Mouse (Mus musculus) MEL (cell line): ENCODE results near the gene Pln. TPM values are rescaled to one million over a fixed set of nuclear protein-coding genes. Genes with fewer than 3 reads are reported as not detected.

Experiments
- DNase-seq: peaks from one replicate; pipeline ENCODE4 v3.0.0; 2011; ENCODE audit warnings: low read depth, low spot score
- H3K27ac ChIP-seq: 2 replicates; pipeline ENCODE4 v1.5.1; 2012; ENCODE audit warnings: low read depth, mild to moderate bottlenecking, control low read depth, low read length, moderate library complexity; ENCODE audit not compliant: control insufficient read depth
- H3K27me3 ChIP-seq, 2 experiments: fragments of 150-350 bp in 1 of 2; sonication (generic) in 1 of 2; 2 replicates each; pipeline ENCODE4 v1.6.1; 2012; ENCODE audit warnings: low read length in 2 of 2, mild to moderate bottlenecking in 2 of 2, improper control_type of control experiment in 1 of 2, moderate library complexity in 1 of 2; ENCODE audit not compliant: insufficient read depth in 2 of 2, control insufficient read depth in 1 of 2
- H3K36me3 ChIP-seq, 2 experiments: 2 replicates each; pipeline ENCODE4 v1.6.1; 2012 to 2014; ENCODE audit warnings: low read length in 2 of 2, improper control_type of control experiment in 1 of 2, inconsistent platforms in 1 of 2, mild to moderate bottlenecking in 1 of 2; ENCODE audit not compliant: insufficient read depth in 2 of 2, control insufficient read depth in 1 of 2
- H3K4me1 ChIP-seq, 2 experiments: fragments of 150-350 bp in 1 of 2; sonication (generic) in 1 of 2; 2 replicates each; pipeline ENCODE4 v1.6.1; 2012; ENCODE audit warnings: low read length in 2 of 2, improper control_type of control experiment in 1 of 2, mild to moderate bottlenecking in 1 of 2; ENCODE audit not compliant: insufficient read depth in 2 of 2, control insufficient read depth in 1 of 2
- H3K4me3 ChIP-seq, 2 experiments: fragments of 150-350 bp in 1 of 2; sonication (generic) in 1 of 2; 2 replicates each; pipeline ENCODE4 v1.5.1; 2012; ENCODE audit warnings: low read depth in 2 of 2, low read length in 2 of 2, mild to moderate bottlenecking in 2 of 2, moderate library complexity in 2 of 2, control low read depth in 1 of 2, improper control_type of control experiment in 1 of 2; ENCODE audit not compliant: control insufficient read depth in 1 of 2, insufficient read depth in 1 of 2
- H3K79me2 ChIP-seq: 2 replicates; pipeline ENCODE4 v1.6.1; 2012; ENCODE audit warnings: mild to moderate bottlenecking, low read length, moderate library complexity; ENCODE audit not compliant: control insufficient read depth, poor library complexity, insufficient read depth
- H3K9ac ChIP-seq: 2 replicates; pipeline ENCODE4 v1.6.1; 2012; ENCODE audit warnings: low read depth, mild to moderate bottlenecking, control low read depth, low read length, moderate library complexity; ENCODE audit not compliant: control insufficient read depth, poor library complexity, severe bottlenecking
- H3K9me3 ChIP-seq: fragments of 150-350 bp; sonication (generic); replicated peaks from 2 replicates; pipeline ENCODE4 v1.6.1; 2012; ENCODE audit warnings: mild to moderate bottlenecking, low read length, improper control_type of control experiment, moderate library complexity; ENCODE audit not compliant: insufficient read depth
- BHLHE40 ChIP-seq: IDR thresholded peaks from 2 replicates; pipeline ENCODE4 v1.6.1; 2012; ENCODE audit warnings: low read depth, mild to moderate bottlenecking, inconsistent platforms, low read length, improper control_type of control experiment, borderline replicate concordance
- CHD1 ChIP-seq: IDR thresholded peaks from 2 replicates; pipeline ENCODE4 v1.6.1; 2012; ENCODE audit warnings: low read depth, mild to moderate bottlenecking, inconsistent platforms, low read length, improper control_type of control experiment
- CHD2 ChIP-seq: IDR thresholded peaks from 2 replicates; pipeline ENCODE4 v1.6.1; 2011; ENCODE audit warnings: low read length, improper control_type of control experiment
- CTCF ChIP-seq, 3 experiments: IDR thresholded peaks in 2 of 3; conservative IDR thresholded peaks in 1 of 3; 2 replicates each; pipeline ENCODE4 v1.5.1; 2011 to 2012; ENCODE audit warnings: low read length in 3 of 3, low read depth in 2 of 3, mild to moderate bottlenecking in 2 of 3, improper control_type of control experiment in 1 of 3, inconsistent platforms in 1 of 3, mixed read lengths in 1 of 3, moderate library complexity in 1 of 3; ENCODE audit not compliant: control insufficient read depth in 1 of 3, insufficient read depth in 1 of 3, poor library complexity in 1 of 3, severe bottlenecking in 1 of 3
- EP300 ChIP-seq, 2 experiments: IDR thresholded peaks; 2 replicates each; pipeline ENCODE4 v1.6.1; 2011; ENCODE audit warnings: improper control_type of control experiment in 2 of 2, low read length in 2 of 2, low read depth in 1 of 2, mild to moderate bottlenecking in 1 of 2
- ETS1 ChIP-seq: IDR thresholded peaks from 2 replicates; pipeline ENCODE4 v1.6.1; 2012; ENCODE audit warnings: low read depth, mild to moderate bottlenecking, inconsistent platforms, low read length, improper control_type of control experiment, moderate library complexity
- GABPA ChIP-seq: IDR thresholded peaks from 2 replicates; pipeline ENCODE4 v1.6.1; 2012; ENCODE audit warnings: low read depth, mild to moderate bottlenecking, inconsistent platforms, low read length, improper control_type of control experiment, moderate library complexity
- GATA1 ChIP-seq: IDR thresholded peaks from 2 replicates; pipeline ENCODE4 v1.6.1; 2011; ENCODE audit warnings: low read depth, low read length, improper control_type of control experiment
- HCFC1 ChIP-seq: IDR thresholded peaks from 2 replicates; pipeline ENCODE4 v1.6.1; 2012; ENCODE audit warnings: low read depth, mild to moderate bottlenecking, inconsistent platforms, low read length, improper control_type of control experiment, moderate library complexity
- MAFK ChIP-seq: IDR thresholded peaks from 2 replicates; pipeline ENCODE4 v1.6.1; 2011; ENCODE audit warnings: low read depth, mild to moderate bottlenecking, low read length, improper control_type of control experiment, borderline replicate concordance
- MAX ChIP-seq: IDR thresholded peaks from 2 replicates; pipeline ENCODE4 v1.6.1; 2011; ENCODE audit warnings: low read length, improper control_type of control experiment
- MAZ ChIP-seq: IDR thresholded peaks from 2 replicates; pipeline ENCODE4 v1.6.1; 2012; ENCODE audit warnings: low read depth, mild to moderate bottlenecking, inconsistent platforms, low read length, improper control_type of control experiment
- MXI1 ChIP-seq: IDR thresholded peaks from 2 replicates; pipeline ENCODE4 v1.6.1; 2011; ENCODE audit warnings: mild to moderate bottlenecking, low read depth, low read length, improper control_type of control experiment
- MYB ChIP-seq: IDR thresholded peaks from 2 replicates; pipeline ENCODE4 v1.6.1; 2011; ENCODE audit warnings: mild to moderate bottlenecking, low read depth, low read length, improper control_type of control experiment
- MYC ChIP-seq: IDR thresholded peaks from 2 replicates; pipeline ENCODE4 v1.6.1; 2011; ENCODE audit warnings: low read depth, mild to moderate bottlenecking, low read length, improper control_type of control experiment, moderate library complexity
- NELFE ChIP-seq: IDR thresholded peaks from 2 replicates; pipeline ENCODE4 v1.6.1; 2011; ENCODE audit warnings: low read depth, low read length, improper control_type of control experiment
- NRF1 ChIP-seq: IDR thresholded peaks from 2 replicates; pipeline ENCODE4 v1.6.1; 2014; ENCODE audit warnings: low read depth, mild to moderate bottlenecking, inconsistent platforms, low read length, improper control_type of control experiment, moderate library complexity; ENCODE audit not compliant: poor library complexity, insufficient read depth, severe bottlenecking
- POLR2A ChIP-seq, 2 experiments: IDR thresholded peaks; 2 replicates each; pipeline ENCODE4 v1.6.1; 2011 to 2012; ENCODE audit warnings: low read length in 2 of 2, mild to moderate bottlenecking in 2 of 2, control low read depth in 1 of 2, improper control_type of control experiment in 1 of 2, low read depth in 1 of 2, moderate library complexity in 1 of 2; ENCODE audit not compliant: control insufficient read depth in 1 of 2, insufficient read depth in 1 of 2, poor library complexity in 1 of 2
- RCOR1 ChIP-seq: IDR thresholded peaks from 2 replicates; pipeline ENCODE4 v1.6.1; 2012; ENCODE audit warnings: low read depth, mild to moderate bottlenecking, inconsistent platforms, low read length, improper control_type of control experiment
- SMC3 ChIP-seq: IDR thresholded peaks from 2 replicates; pipeline ENCODE4 v1.6.1; 2011; ENCODE audit warnings: low read depth, low read length, improper control_type of control experiment
- TAL1 ChIP-seq: IDR thresholded peaks from 2 replicates; pipeline ENCODE4 v1.6.1; 2012; ENCODE audit warnings: mild to moderate bottlenecking, inconsistent platforms, low read length, moderate library complexity, mixed read lengths
- UBTF ChIP-seq: IDR thresholded peaks from 2 replicates; pipeline ENCODE4 v1.6.1; 2012; ENCODE audit warnings: low read depth, mild to moderate bottlenecking, inconsistent platforms, low read length, improper control_type of control experiment, moderate library complexity, borderline replicate concordance; ENCODE audit not compliant: insufficient read depth
- polyA plus RNA-seq, 2 experiments: library from polyadenylated mRNA; stranded (reverse) in 1 of 2; unstranded in 1 of 2; fragments of >175 nt in 1 of 2; fragments of >200 nt in 1 of 2; gene quantifications; 2 replicates each; pipeline versions ENCODE4 v1.2.1 to v1.2.4; 2012; ENCODE audit warnings: low replicate concordance in 2 of 2, low read depth in 1 of 2; ENCODE audit not compliant: insufficient read length in 2 of 2, insufficient read depth in 1 of 2, missing spikeins in 1 of 2
- total RNA-seq: library from RNA; depleted of rRNA; stranded (reverse); fragments of 300-350 nt; gene quantifications from 2 replicates; pipeline ENCODE4 v1.2.3, GENCODE M21; 2012

Pln gene
- total and polyA plus RNA-seq, 3 experiments = 0.22 to 1.3 TPM; not detected in 1

- Histone ChIP-seq H3K9me3 (no peaks in the 10 kb centered on the region), H3K27ac (no peak overlapping the region; the same call in 1 of the 2 replicates), H3K79me2 (no peaks in the 10 kb centered on the region), H3K4me1 (peaks cover 0 to 4% of the 10 kb centered on the region in 2 experiments; a peak in 2 of 4 replicates), H3K36me3 (peaks cover 0 to 6% of the 10 kb centered on the region in 2 experiments; a peak in 2 of 4 replicates), H3K4me3 (no peak overlapping the region), H3K27me3 (no peaks in the 10 kb centered on the region), H3K9ac (no peak overlapping the region)
- TF ChIP-seq GATA1 = 0 out of 2 replicates have a peak, but pooled peaks have one; percentile 5
- TF ChIP-seq TAL1 = no peak
- DNase-seq = peak; percentile 42
Measured at GRCm38 (mm10) chr10:53385438-53385837, 48.0 kb downstream of the Pln start.

GRCm38 (mm10) chr10:53388227-53388920 is 50.9 kb downstream of the Pln start:
- no peak overlapping the region for H3K9ac ChIP-seq
- H3K79me2 ChIP-seq = no peaks in the 10 kb centered on the region
- no peak overlapping the region for H3K4me3 ChIP-seq
- H3K36me3 ChIP-seq = peaks cover 0 to 5% of the 10 kb centered on the region in 2 experiments; a peak in 2 of 4 replicates
- H3K4me1 ChIP-seq = peaks cover 0 to 4% of the 10 kb centered on the region in 2 experiments; a peak in 2 of 4 replicates
- H3K27ac ChIP-seq = no peak overlapping the region
- H3K9me3 ChIP-seq = no peaks in the 10 kb centered on the region
- DNase-seq = no peak
- H3K27me3 ChIP-seq = no peaks in the 10 kb centered on the region
- TF ChIP-seq CHD1 = no peak
- TF ChIP-seq MAFK = no peak
- no peak for TF ChIP-seq SMC3
- TF ChIP-seq CTCF (IDR thresholded peaks at IDR 0.05 in 2 of 3, conservative IDR thresholded peaks at IDR 0.05 in 1 of 3; ENCODE audit: control insufficient read depth in 1 of 3, insufficient read depth in 1 of 3, low read depth in 2 of 3, low read length in 3 of 3, poor library complexity in 1 of 3, severe bottlenecking in 1 of 3) = no peak
- no peak for TF ChIP-seq MYC
- no peak for TF ChIP-seq ETS1
- TF ChIP-seq NRF1 = no peak
- TF ChIP-seq HCFC1 = no peak
- no peak for TF ChIP-seq GATA1
- no peak for TF ChIP-seq CHD2

GRCm38 (mm10) chr10:53394923-53395629 is 57.6 kb downstream of the Pln start:
- no peaks in the 10 kb centered on the region for H3K79me2 ChIP-seq
- no peaks in the 10 kb centered on the region for H3K9me3 ChIP-seq
- no peak overlapping the region for H3K9ac ChIP-seq
- no peaks in the 10 kb centered on the region; a peak in 1 of 4 replicates for H3K27me3 ChIP-seq
- no peak for DNase-seq
- H3K27ac ChIP-seq = no peak overlapping the region
- no peak overlapping the region for H3K4me3 ChIP-seq
- H3K4me1 ChIP-seq = peaks cover 0 to 5% of the 10 kb centered on the region in 2 experiments; a peak in 1 of 4 replicates
- no peaks in the 10 kb centered on the region; a peak in 1 of 4 replicates for H3K36me3 ChIP-seq
- TF ChIP-seq CTCF (IDR thresholded peaks at IDR 0.05 in 2 of 3, conservative IDR thresholded peaks at IDR 0.05 in 1 of 3; ENCODE audit: control insufficient read depth in 1 of 3, insufficient read depth in 1 of 3, low read depth in 2 of 3, low read length in 3 of 3, poor library complexity in 1 of 3, severe bottlenecking in 1 of 3) (no peak), CHD2 (no peak), UBTF (no peak), NELFE (no peak), MAX (no peak), TAL1 (no peak), EP300 (IDR thresholded peaks at IDR 0.05; ENCODE audit: low read depth in 1 of 2, low read length in 2 of 2) (no peak), HCFC1 (no peak), MYC (no peak), MXI1 (no peak), NRF1 (no peak), POLR2A (IDR thresholded peaks at IDR 0.05; ENCODE audit: control insufficient read depth in 1 of 2, insufficient read depth in 1 of 2, low read depth in 1 of 2, low read length in 2 of 2, poor library complexity in 1 of 2) (no peak), RCOR1 (no peak), GABPA (no peak), BHLHE40 (no peak), MYB (no peak), CHD1 (no peak), MAZ (no peak)
